Mouse (Mus musculus): Measurements from ENCODE around the gene Dot1l.
A peak's percentile ranks its signal among the peaks of the same experiment; 100 is the strongest.

Dot1l gene

GRCm38 (mm10) chr10:80757717-80758116 is 2.7 kb downstream of the Dot1l start:
- DNase-seq (ENCODE audit: extremely low spot score, low spot score): peak; percentile 41

GRCm38 (mm10) chr10:80758651-80759050 is 3.6 kb downstream of the Dot1l start:
- DNase-seq (ENCODE audit: extremely low spot score, low spot score): no peak

- DNase-seq (ENCODE audit: extremely low spot score, low spot score): no peak
Observed at GRCm38 (mm10) chr10:80760596-80761524, 5.9 kb downstream of the Dot1l start.

GRCm38 (mm10) chr10:80761821-80762220 is 6.8 kb downstream of the Dot1l start:
- DNase-seq (ENCODE audit: extremely low spot score, low spot score): no peak

- DNase-seq (ENCODE audit: extremely low spot score, low spot score): no peak
Observed at GRCm38 (mm10) chr10:80763502-80763901, 8.5 kb downstream of the Dot1l start.

GRCm38 (mm10) chr10:80765746-80766145 is 10.7 kb downstream of the Dot1l start:
- DNase-seq (ENCODE audit: extremely low spot score, low spot score): no peak

- DNase-seq (ENCODE audit: extremely low spot score, low spot score): no peak
Observed at GRCm38 (mm10) chr10:80766161-80766815, 11.3 kb downstream of the Dot1l start.

- no peak for DNase-seq (ENCODE audit: extremely low spot score, low spot score)
Observed at GRCm38 (mm10) chr10:80768365-80768764, 13.4 kb downstream of the Dot1l start.

GRCm38 (mm10) chr10:80773816-80774215 is 18.8 kb downstream of the Dot1l start:
- no peak for DNase-seq (ENCODE audit: extremely low spot score, low spot score)

GRCm38 (mm10) chr10:80774549-80774948 is 19.5 kb downstream of the Dot1l start:
- DNase-seq (ENCODE audit: extremely low spot score, low spot score): peak; percentile 66

GRCm38 (mm10) chr10:80774981-80775380 is 20.0 kb downstream of the Dot1l start:
- DNase-seq (ENCODE audit: extremely low spot score, low spot score): no peak

- no peak for DNase-seq (ENCODE audit: extremely low spot score, low spot score)
Observed at GRCm38 (mm10) chr10:80775731-80776130, 20.7 kb downstream of the Dot1l start.

- DNase-seq (ENCODE audit: extremely low spot score, low spot score): no peak
Observed at GRCm38 (mm10) chr10:80776358-80776869, 21.4 kb downstream of the Dot1l start.

- DNase-seq (ENCODE audit: extremely low spot score, low spot score): no peak
Observed at GRCm38 (mm10) chr10:80777123-80777522, 22.1 kb downstream of the Dot1l start.

GRCm38 (mm10) chr10:80779565-80779964 is 24.6 kb downstream of the Dot1l start:
- DNase-seq (ENCODE audit: extremely low spot score, low spot score): no peak

GRCm38 (mm10) chr10:80784302-80784701 is 29.3 kb downstream of the Dot1l start:
- DNase-seq (ENCODE audit: extremely low spot score, low spot score): no peak

GRCm38 (mm10) chr10:80784871-80785270 is 29.9 kb downstream of the Dot1l start:
- DNase-seq (ENCODE audit: extremely low spot score, low spot score): no peak

- no peak for DNase-seq (ENCODE audit: extremely low spot score, low spot score)
Observed at GRCm38 (mm10) chr10:80785963-80786362, 31.0 kb downstream of the Dot1l start.

- no peak for DNase-seq (ENCODE audit: extremely low spot score, low spot score)
Observed at GRCm38 (mm10) chr10:80787517-80787916, 32.5 kb downstream of the Dot1l start.

- DNase-seq (ENCODE audit: extremely low spot score, low spot score): no peak
Observed at GRCm38 (mm10) chr10:80790761-80791404, 35.9 kb downstream of the Dot1l start.

- no peak for DNase-seq (ENCODE audit: extremely low spot score, low spot score)
Observed at GRCm38 (mm10) chr10:80791476-80792174, 36.6 kb downstream of the Dot1l start.
